Mouse (Mus musculus): ENCODE measurements around the gene Olig1.

Gene Olig1

GRCm38 (mm10) chr16:91303776-91304709 lies 34.5 kb downstream of the Olig1 start:
- intact Hi-C loops (cut with DNase I), result no loop called here

DNA sequence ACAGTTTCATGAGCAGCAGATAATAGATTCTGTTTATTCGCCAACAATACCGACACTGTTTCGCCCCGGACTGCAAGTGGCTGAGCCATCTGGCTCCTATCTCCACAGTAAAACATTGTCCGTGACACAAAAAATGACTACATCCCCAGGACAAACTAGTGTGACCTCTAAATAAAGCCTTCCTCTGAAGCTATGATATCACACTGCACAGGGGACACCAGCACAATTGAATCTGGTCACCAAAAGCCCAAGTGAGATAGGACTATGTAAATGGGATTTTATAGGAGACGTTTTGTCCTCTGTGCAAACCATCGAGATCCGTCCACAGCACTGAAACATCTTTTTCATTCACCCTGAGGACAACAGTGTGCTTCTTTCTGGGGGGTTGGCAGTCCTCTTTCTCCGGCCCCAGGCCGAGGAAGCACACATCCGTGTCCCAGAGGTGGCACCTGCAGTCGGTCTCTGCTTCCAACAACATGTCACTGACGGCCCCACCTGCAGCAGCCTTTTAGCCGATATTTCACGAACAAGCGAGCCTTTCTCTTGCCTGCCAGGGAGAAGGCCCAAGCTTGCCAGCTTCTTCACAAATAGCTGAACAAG lies 36.0 kb downstream of the Olig1 start:
- intact Hi-C loops (cut with DNase I), result no loop called here

GRCm38 (mm10) chr16:91309872-91310271 lies 40.3 kb downstream of the Olig1 start:
- intact Hi-C loops (cut with DNase I), result loop anchor here (5.0 to 10.0 kb wide), 3 partner anchors 85 to 228 kb away; partner anchors contain the start of gene Olig2

- intact Hi-C loops (cut with DNase I), result loop anchor here (5.0 to 10.0 kb wide), 3 partner anchors 88 to 231 kb away; partner anchors contain the start of gene Olig2
Measured at GRCm38 (mm10) chr16:91312921-91313320, 43.3 kb downstream of the Olig1 start.

DNA sequence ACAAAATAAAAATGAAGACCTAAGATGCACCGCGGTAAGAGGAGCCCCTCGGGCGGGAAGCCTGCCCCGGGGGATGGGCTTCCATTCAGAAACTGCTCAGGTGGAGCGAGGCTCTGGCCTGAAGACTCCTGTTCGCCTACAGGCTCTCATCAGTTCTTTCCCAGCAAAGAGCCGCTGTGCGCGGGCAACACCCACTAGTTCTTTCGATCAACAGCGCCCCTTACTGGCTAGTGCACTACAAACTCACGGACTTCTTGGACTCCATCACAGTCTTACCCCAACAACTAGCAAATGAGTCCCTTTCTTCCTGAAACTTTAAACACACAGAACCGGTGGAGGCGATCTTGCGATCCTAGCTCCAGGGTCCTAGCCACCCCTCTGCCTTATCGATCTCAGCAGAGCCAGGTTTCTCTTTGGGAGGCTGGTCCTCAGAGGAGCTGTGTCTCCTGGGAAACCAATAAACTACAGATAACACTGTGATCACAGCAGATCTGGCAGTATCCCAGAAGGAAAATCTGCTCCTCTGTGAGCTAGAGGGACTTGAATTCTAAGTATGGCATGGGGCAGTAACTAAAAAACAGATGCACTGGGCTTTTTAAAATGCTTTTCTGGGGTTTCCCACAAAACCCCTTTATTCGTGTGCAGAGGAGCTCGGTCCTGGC lies 44.7 kb downstream of the Olig1 start:
- intact Hi-C loops (cut with DNase I), result loop anchor here (5.0 to 10.0 kb wide), 3 partner anchors 89 to 232 kb away; partner anchors contain the start of gene Olig2

GRCm38 (mm10) chr16:91320191-91320590 lies 50.6 kb downstream of the Olig1 start:
- intact Hi-C loops (cut with DNase I), result no loop called here

- intact Hi-C loops (cut with DNase I), result no loop called here
Measured at GRCm38 (mm10) chr16:91320608-91321007, 51.0 kb downstream of the Olig1 start.

All from adrenal gland (tissue).